Mouse (Mus musculus) spleen, embryonic (tissue): ENCODE data around the gene Ccnd3.

Experiments used
- CTCF ChIA-PET: fragments of 350-600 bp; sonication (Branson Sonifier 250); formaldehyde crosslinking; loops from one replicate; lab custom pipeline; 2022; lab: Charles Lee

The Ccnd3 gene

GRCm38 (mm10) chr17:47609182-47609581, 104.3 kb downstream of the Ccnd3 start:
- CTCF ChIA-PET = interaction anchor here (1.0 to 1.2 kb wide), 3 partner anchors 14 to 98 kb away, joined by 3 to 5 read pairs (median 3); no protein-coding TSS in a partner anchor

GRCm38 (mm10) chr17:47610849-47611660, 106.2 kb downstream of the Ccnd3 start, which contains the start of the genes Bysl, Med20 and Gm20517:
Gene Bysl (minus strand): TSS chr17:47611492.
Gene Med20 (plus strand): TSS chr17:47611582.
Gene Gm20517 (plus strand): TSS chr17:47611589.
- CTCF ChIA-PET = interaction anchor here (0.5 to 1.5 kb wide), 5 partner anchors 20 to 198 kb away, joined by 3 to 9 read pairs (median 4); partner anchors contain the start of gene Usp49

GRCm38 (mm10) chr17:47611661-47611982, 106.8 kb downstream of the Ccnd3 start:
- CTCF ChIA-PET = interaction anchor here (0.6 to 1.5 kb wide), 2 partner anchors 100 to 197 kb away, joined by 4 to 9 read pairs; no protein-coding TSS in a partner anchor

GRCm38 (mm10) chr17:47614018-47614417, 109.2 kb downstream of the Ccnd3 start:
- CTCF ChIA-PET = interaction anchor here (1.1 to 1.5 kb wide), 2 partner anchors 63 to 128 kb away, joined by 3 to 4 read pairs; no protein-coding TSS in a partner anchor

GRCm38 (mm10) chr17:47616119-47616518, 111.3 kb downstream of the Ccnd3 start:
- CTCF ChIA-PET = no interaction called here

GRCm38 (mm10) chr17:47616652-47617051, 111.8 kb downstream of the Ccnd3 start:
- CTCF ChIA-PET = no interaction called here

GRCm38 (mm10) chr17:47617605-47618307, 112.9 kb downstream of the Ccnd3 start:
- CTCF ChIA-PET = no interaction called here

GRCm38 (mm10) chr17:47618556-47619311, 113.9 kb downstream of the Ccnd3 start:
- CTCF ChIA-PET = interaction anchor here (0.7 kb wide), 1 partner anchor 25 kb away, joined by 3 read pairs; no protein-coding TSS in a partner anchor

- CTCF ChIA-PET = interaction anchor here (0.9 to 1.2 kb wide), 2 partner anchors 15 to 24 kb away, joined by 3 read pairs; no protein-coding TSS in a partner anchor
Observed at GRCm38 (mm10) chr17:47622912-47623554, 118.2 kb downstream of the Ccnd3 start.

- CTCF ChIA-PET = interaction anchor here (0.6 kb wide), 1 partner anchor 119 kb away, joined by 3 read pairs; no protein-coding TSS in a partner anchor
Observed at GRCm38 (mm10) chr17:47624572-47624971, 119.7 kb downstream of the Ccnd3 start.

GRCm38 (mm10) chr17:47625088-47625487, 120.2 kb downstream of the Ccnd3 start:
- CTCF ChIA-PET = no interaction called here

- CTCF ChIA-PET = interaction anchor here (0.6 kb wide), 1 partner anchor 106 kb away, joined by 4 read pairs; no protein-coding TSS in a partner anchor
Observed at GRCm38 (mm10) chr17:47626031-47626430, 121.2 kb downstream of the Ccnd3 start.

- CTCF ChIA-PET = no interaction called here
Observed at GRCm38 (mm10) chr17:47627791-47628190, 122.9 kb downstream of the Ccnd3 start.

GRCm38 (mm10) chr17:47628851-47629676, 124.2 kb downstream of the Ccnd3 start:
- CTCF ChIA-PET = no interaction called here

GRCm38 (mm10) chr17:47629717-47630677, 125.1 kb downstream of the Ccnd3 start:
- CTCF ChIA-PET = interaction anchor here (0.7 kb wide), 1 partner anchor 19 kb away, joined by 4 read pairs; no protein-coding TSS in a partner anchor

GRCm38 (mm10) chr17:47630678-47631065, 125.8 kb downstream of the Ccnd3 start, which contains the start of gene Usp49:
Gene Usp49 (plus strand): TSS chr17:47630690.
- CTCF ChIA-PET = interaction anchor here (0.7 kb wide), 1 partner anchor 20 kb away, joined by 4 read pairs; no protein-coding TSS in a partner anchor

- CTCF ChIA-PET = no interaction called here
Observed at GRCm38 (mm10) chr17:47632181-47632840, 127.5 kb downstream of the Ccnd3 start.
